Mouse (Mus musculus) midbrain, embryonic 16.5 days (tissue): ENCODE data around the gene Klf15. TPM values are rescaled to one million over a fixed set of nuclear protein-coding genes. Genes with fewer than 3 reads are reported as not detected.

Source experiments
- ATAC-seq: fragments of 200-750 bp; cut with Nextera tagmentation; 2 replicates; pipeline ENCODE4 v1.8.0; 2017; ENCODE audit warnings: moderate TSS enrichment
- H3K27ac ChIP-seq: fragments of 300-500 bp; sonication (generic); 2 replicates; pipeline ENCODE4 v1.5.1; 2014; ENCODE audit warnings: mild to moderate bottlenecking, low read length, mixed read lengths
- H3K27me3 ChIP-seq: fragments of 300-500 bp; sonication (generic); 2 replicates; pipeline ENCODE4 v1.6.1; 2014; ENCODE audit warnings: low read depth, low read length, mixed read lengths; ENCODE audit not compliant: control insufficient read depth, insufficient read depth
- H3K36me3 ChIP-seq: fragments of 300-500 bp; sonication (generic); 2 replicates; pipeline ENCODE4 v1.6.1; 2014; ENCODE audit warnings: mild to moderate bottlenecking, low read length, moderate library complexity, mixed read lengths; ENCODE audit not compliant: control insufficient read depth, insufficient read depth
- H3K4me1 ChIP-seq: fragments of 300-500 bp; sonication (generic); 2 replicates; pipeline ENCODE4 v1.6.1; 2014; ENCODE audit warnings: mild to moderate bottlenecking, low read length, mixed read lengths; ENCODE audit not compliant: control insufficient read depth, insufficient read depth
- H3K4me2 ChIP-seq: fragments of 300-500 bp; sonication (generic); 2 replicates; pipeline ENCODE4 v1.6.1; 2014; ENCODE audit warnings: mild to moderate bottlenecking, low read length, mixed read lengths
- H3K4me3 ChIP-seq: fragments of 300-500 bp; sonication (generic); 2 replicates; pipeline ENCODE4 v1.5.1; 2014; ENCODE audit warnings: low read depth, mild to moderate bottlenecking, low read length, moderate library complexity, mixed read lengths
- H3K9ac ChIP-seq: fragments of 300-500 bp; sonication (generic); 2 replicates; pipeline ENCODE4 v1.6.1; 2014; ENCODE audit warnings: low read depth, low read length, mixed read lengths
- H3K9me3 ChIP-seq: fragments of 300-500 bp; sonication (generic); replicated peaks from 2 replicates; pipeline ENCODE4 v1.6.1; 2014; ENCODE audit warnings: mild to moderate bottlenecking, low read length, mixed read lengths; ENCODE audit not compliant: control insufficient read depth, poor library complexity, severe bottlenecking
- WGBS: fragments of 180-500 bp; shearing (Covaris S2); extraction: QIAGEN DNeasy Blood & Tissue Kit; methylation state at CpG from one replicate; pipeline ENCODE4 v1.1.7; 2014; 5-methylcytosine and 5-hydroxymethylcytosine counted together
- polyA plus RNA-seq: library from polyadenylated mRNA; unstranded; fragments of >200 nt; fragmentation: Nextera tagmentation; extraction: Ambion mirVana; gene quantifications from 2 replicates; pipeline ENCODE4 v1.2.1, GENCODE M21; 2015

Klf15 gene
- polyA plus RNA-seq, 1 experiment from 2014 or later = 17.5 TPM

DNA sequence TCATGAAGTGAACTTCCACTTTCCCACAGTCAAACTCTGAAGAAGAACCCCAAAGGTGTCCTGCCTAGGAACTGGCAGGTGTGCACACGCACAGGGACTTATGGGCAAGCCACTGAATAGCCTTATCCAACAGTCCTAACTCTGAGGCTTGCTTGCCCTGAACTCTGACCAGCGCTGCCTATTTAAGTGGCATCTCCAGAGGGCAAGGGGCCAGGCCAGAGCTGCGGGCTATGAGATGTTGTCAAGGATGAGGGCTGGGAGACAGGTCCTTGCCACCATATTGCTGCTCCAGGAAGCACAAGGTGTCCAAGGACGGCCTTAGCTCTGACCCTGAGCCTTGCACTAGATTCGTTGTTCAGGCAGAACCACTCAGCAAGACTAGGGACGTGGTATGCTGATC is 6.7 kb downstream of the Klf15 start:
- no peaks in the 10 kb centered on the region for H3K27me3 ChIP-seq
- H3K4me3 ChIP-seq = no peak overlapping the region
- H3K9me3 ChIP-seq = no peaks in the 10 kb centered on the region
- H3K4me1 ChIP-seq = no peaks in the 10 kb centered on the region
- no peak for ATAC-seq
- WGBS = 91% methylated on average over 6 of the region's 6 CpGs
- H3K27ac ChIP-seq = no peak overlapping the region
- H3K9ac ChIP-seq = no peak overlapping the region
- no peaks in the 10 kb centered on the region for H3K36me3 ChIP-seq
- no peak overlapping the region for H3K4me2 ChIP-seq

GRCm38 (mm10) chr6:90470255-90470654 is 7.9 kb downstream of the Klf15 start:
- Histone ChIP-seq H3K36me3 (no peaks in the 10 kb centered on the region), H3K9ac (no peak overlapping the region), H3K4me3 (no peak overlapping the region), H3K4me2 (no peak overlapping the region), H3K9me3 (no peaks in the 10 kb centered on the region), H3K4me1 (no peaks in the 10 kb centered on the region), H3K27ac (no peak overlapping the region), H3K27me3 (no peaks in the 10 kb centered on the region)
- ATAC-seq = no peak
- 90% methylated on average over 2 of the region's 2 CpGs for WGBS

DNA sequence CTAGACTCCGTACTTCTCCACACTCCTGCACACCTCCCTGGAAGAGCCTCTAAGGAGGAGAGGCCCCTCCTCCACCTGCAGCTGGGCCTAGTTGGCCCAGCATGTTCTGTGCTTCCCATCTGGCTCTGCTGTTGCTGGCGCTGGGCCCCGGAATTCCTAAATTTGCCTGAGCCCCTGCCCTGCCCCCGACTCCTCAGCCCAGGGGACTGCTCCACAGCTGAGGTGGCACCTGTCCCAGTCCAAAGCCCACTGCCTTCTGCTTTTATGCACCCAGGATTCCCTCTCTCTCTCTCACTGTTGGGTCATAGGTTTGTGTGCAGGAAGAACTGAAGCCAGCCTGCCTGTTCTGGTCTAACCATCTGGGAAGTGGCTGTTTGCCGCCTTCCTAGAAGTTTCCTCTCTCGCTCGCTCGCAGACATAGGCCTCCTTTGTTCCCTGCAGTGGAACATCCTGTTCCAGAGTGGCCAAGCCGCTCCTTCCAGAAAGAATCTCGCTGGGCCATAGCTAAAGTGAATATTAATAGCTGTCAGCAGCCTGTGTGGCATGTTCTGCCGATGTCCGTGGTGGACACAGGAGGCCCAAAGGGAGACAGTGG is 8.7 kb downstream of the Klf15 start:
- H3K27ac ChIP-seq = peak overlapping the region; percentile 7; the same call in 1 of the 2 replicates
- H3K4me3 ChIP-seq = no peak overlapping the region
- no peaks in the 10 kb centered on the region for H3K27me3 ChIP-seq
- H3K9me3 ChIP-seq = no peaks in the 10 kb centered on the region
- no peaks in the 10 kb centered on the region for H3K36me3 ChIP-seq
- no peaks in the 10 kb centered on the region for H3K4me1 ChIP-seq
- WGBS = 68% methylated on average over 12 of the region's 12 CpGs
- ATAC-seq = no peak
- no peak overlapping the region for H3K4me2 ChIP-seq
- no peak overlapping the region for H3K9ac ChIP-seq

DNA sequence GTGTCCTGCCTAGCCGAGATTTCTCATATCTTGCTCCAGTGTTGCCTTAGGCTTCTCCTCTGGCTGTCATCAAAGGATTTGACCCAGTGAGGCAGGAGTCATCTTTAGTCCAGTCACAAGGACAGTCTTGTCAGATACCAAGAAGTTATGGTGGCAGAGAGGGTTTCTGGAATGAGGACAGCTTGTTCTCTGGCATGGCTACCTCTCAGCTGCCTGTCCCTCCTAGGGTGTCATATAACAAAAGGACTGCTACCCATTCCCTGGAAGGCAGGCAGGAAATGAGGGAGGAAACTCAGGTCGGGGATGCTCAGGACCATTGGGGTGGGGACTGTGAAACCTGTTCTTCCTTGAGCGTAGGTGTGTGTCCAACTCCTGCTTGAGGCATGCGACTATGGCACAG is 9.7 kb downstream of the Klf15 start:
- Histone ChIP-seq H3K27me3 (no peaks in the 10 kb centered on the region), H3K4me3 (no peak overlapping the region), H3K36me3 (no peaks in the 10 kb centered on the region), H3K9me3 (no peaks in the 10 kb centered on the region), H3K27ac (no peak overlapping the region), H3K9ac (no peak overlapping the region), H3K4me2 (no peak overlapping the region), H3K4me1 (no peaks in the 10 kb centered on the region)
- 86% methylated on average over 4 of the region's 4 CpGs for WGBS
- ATAC-seq = no peak

GRCm38 (mm10) chr6:90472697-90473096 is 10.3 kb downstream of the Klf15 start:
- ATAC-seq = no peak

DNA sequence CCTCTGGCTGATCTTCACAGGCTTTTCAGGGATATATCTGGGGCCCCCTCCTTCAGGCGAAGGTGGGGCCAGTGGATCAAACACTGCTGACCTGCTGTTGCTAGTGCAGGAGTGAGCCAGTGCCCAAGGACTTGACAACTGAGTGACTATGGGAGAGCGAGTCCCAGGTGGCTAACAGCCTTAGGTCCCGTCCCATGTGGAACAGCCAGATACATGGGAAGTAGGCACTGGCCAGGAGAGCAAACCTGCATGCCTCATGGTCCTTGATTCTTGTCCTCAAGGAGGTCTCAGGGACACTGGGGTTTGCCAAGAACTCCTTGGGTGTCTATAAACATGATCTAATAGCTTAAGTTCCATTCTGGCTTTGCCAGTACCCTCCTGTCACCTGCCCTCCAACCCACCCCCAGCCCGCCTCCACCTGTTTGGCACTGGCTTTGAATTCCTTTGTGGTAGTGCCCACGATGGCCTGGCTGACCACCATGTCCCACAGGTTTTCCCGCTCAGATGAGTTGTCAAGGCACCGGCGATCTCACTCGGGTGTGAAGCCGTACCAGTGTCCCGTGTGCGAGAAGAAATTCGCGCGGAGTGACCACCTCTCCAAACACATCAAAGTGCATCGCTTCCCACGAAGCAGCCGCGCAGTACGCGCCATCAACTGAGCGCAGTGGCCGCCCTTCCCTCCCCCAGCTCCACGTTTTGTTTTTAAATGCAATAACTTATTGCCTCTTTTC is 11.4 kb downstream of the Klf15 start:
- 94% methylated on average over 24 of the region's 24 CpGs for WGBS

More at GRCm38 (mm10) chr6:90472697-90473096, 10.3 kb downstream of the Klf15 start:
- Histone ChIP-seq H3K36me3 (no peaks in the 10 kb centered on the region), H3K27ac (no peak overlapping the region), H3K4me2 (no peak overlapping the region), H3K4me3 (no peak overlapping the region), H3K9me3 (no peaks in the 10 kb centered on the region), H3K9ac (no peak overlapping the region), H3K27me3 (no peaks in the 10 kb centered on the region), H3K4me1 (no peaks in the 10 kb centered on the region)
- 96% methylated on average over 3 of the region's 3 CpGs for WGBS

GRCm38 (mm10) chr6:90474361-90474750 is 12.0 kb downstream of the Klf15 start:
- WGBS = 93% methylated on average over 3 of the region's 3 CpGs

More for the DNA sequence above, 11.4 kb downstream of the Klf15 start:
- Histone ChIP-seq H3K4me2 (no peak overlapping the region), H3K9me3 (no peaks in the 10 kb centered on the region), H3K4me3 (no peak overlapping the region), H3K27ac (no peak overlapping the region), H3K36me3 (no peaks in the 10 kb centered on the region), H3K9ac (no peak overlapping the region), H3K4me1 (no peaks in the 10 kb centered on the region), H3K27me3 (no peaks in the 10 kb centered on the region)
- ATAC-seq = no peak

GRCm38 (mm10) chr6:90475176-90475853 is 12.9 kb downstream of the Klf15 start:
- 77% methylated on average over 4 of the region's 4 CpGs for WGBS

More at GRCm38 (mm10) chr6:90474361-90474750, 12.0 kb downstream of the Klf15 start:
- no peaks in the 10 kb centered on the region for H3K27me3 ChIP-seq
- no peak overlapping the region for H3K4me2 ChIP-seq
- H3K27ac ChIP-seq = no peak overlapping the region
- no peaks in the 10 kb centered on the region for H3K4me1 ChIP-seq
- H3K9ac ChIP-seq = no peak overlapping the region
- no peak overlapping the region for H3K4me3 ChIP-seq
- no peak for ATAC-seq
- no peaks in the 10 kb centered on the region for H3K9me3 ChIP-seq
- H3K36me3 ChIP-seq = no peaks in the 10 kb centered on the region

GRCm38 (mm10) chr6:90475854-90476212 is 13.5 kb downstream of the Klf15 start:
- Histone ChIP-seq H3K9me3 (no peaks in the 10 kb centered on the region), H3K27me3 (no peaks in the 10 kb centered on the region), H3K9ac (no peak overlapping the region), H3K27ac (no peak overlapping the region), H3K36me3 (no peaks in the 10 kb centered on the region), H3K4me2 (no peak overlapping the region), H3K4me1 (no peaks in the 10 kb centered on the region), H3K4me3 (no peak overlapping the region)
- no peak for ATAC-seq
- whole genome bisulfite sequencing = 62% methylated on average over 3 of the region's 3 CpGs

More at GRCm38 (mm10) chr6:90475176-90475853, 12.9 kb downstream of the Klf15 start:
- Histone ChIP-seq H3K9me3 (no peaks in the 10 kb centered on the region), H3K36me3 (no peaks in the 10 kb centered on the region), H3K9ac (no peak overlapping the region), H3K27me3 (no peaks in the 10 kb centered on the region), H3K4me3 (no peak overlapping the region), H3K4me2 (no peak overlapping the region), H3K4me1 (no peaks in the 10 kb centered on the region), H3K27ac (no peak overlapping the region)
- ATAC-seq = no peak
